Mouse (Mus musculus): ENCODE results near the gene Fance.

GRCm38 (mm10) chr17:28271537-28272266 lies 41.6 kb upstream of the Fance start:
- TF ChIP-seq CTCF (IDR thresholded peaks at IDR 0.05; ENCODE audit: low read depth, low read length) (no peak), POLR2A (IDR thresholded peaks at IDR 0.05; ENCODE audit: extremely low read depth, insufficient read depth, low read length) (no peak)

All from liver, adult 2 months (tissue).